Comparison of ENCODE assay signal across 22 mouse cellular contexts in genomic region chr3:131891941-131892340, GRCm38 (mm10).
"Had no signal": no experiment of that assay in that cellular context is flagged by ENCODE, and none has a peak within 500 bp of the region (broad histone marks: within the 10 kb centered on the region; RNA-seq: fewer than 3 reads in every experiment).

No protein-coding gene starts in this region.

- H3K9me3 ChIP-seq: limb, embryonic 10.5 days; limb, embryonic 13.5 days; lung, embryonic 15.5 days; neural tube, embryonic 13.5 days; stomach, embryonic 15.5 days had no signal

- H3K4me3 ChIP-seq: layer of hippocampus, adult 2 months; limb, embryonic 10.5 days; limb, embryonic 13.5 days; lung, embryonic 15.5 days; neural tube, embryonic 13.5 days; stomach, embryonic 15.5 days had no signal

- ATAC-seq: inflammation-experienced regulatory T-cells, adult 6 months; intestine, embryonic 16.5 days had no signal

- H3K4me2 ChIP-seq: limb, embryonic 13.5 days; lung, embryonic 15.5 days; midbrain, embryonic 11.5 days; neural tube, embryonic 13.5 days; stomach, embryonic 15.5 days had no signal

- H3K4me1 ChIP-seq: lung, embryonic 15.5 days; neural tube, embryonic 13.5 days; stomach, embryonic 15.5 days had no signal

- H3K27ac ChIP-seq: kidney, postnatal 0 days; layer of hippocampus, adult 2 months; limb, embryonic 10.5 days; limb, embryonic 13.5 days; lung, embryonic 15.5 days; macrophage; neural tube, embryonic 13.5 days; stomach, embryonic 15.5 days had no signal

- DNase-seq: kidney, adult 18-20 months; kidney, adult 9 months; kidney, postnatal 25 days; layer of hippocampus, adult 9-11 months; lung, adult 18-20 months; lung, postnatal 14 days; midbrain, embryonic 14.5 days; retina, postnatal 1 day; right cerebral cortex, postnatal 25 days; spleen, adult 18-20 months; thymus, postnatal 25 days had no signal

- H3K9ac ChIP-seq: limb, embryonic 13.5 days; lung, embryonic 15.5 days; neural tube, embryonic 13.5 days; stomach, embryonic 15.5 days had no signal

- H3K36me3 ChIP-seq: limb, embryonic 10.5 days; limb, embryonic 13.5 days; lung, embryonic 15.5 days; neural tube, embryonic 13.5 days; stomach, embryonic 15.5 days had no signal

- H3K27me3 ChIP-seq: limb, embryonic 13.5 days; lung, embryonic 15.5 days; neural tube, embryonic 13.5 days; stomach, embryonic 15.5 days had no signal
